Mouse (Mus musculus) left cerebral cortex, postnatal 14 days (tissue): ENCODE measurements around the gene Olfr1216. TPM values are rescaled to one million over a fixed set of nuclear protein-coding genes. Genes with fewer than 3 reads are reported as not detected.
"Not testable (repeated sequence)": the region's sequence is repeated elsewhere in the genome, so short reads cannot be mapped to it uniquely, and the experiment has no call there.

Experiments used
- DNase-seq, 2 experiments: peaks; one replicate each; pipeline ENCODE4 v3.0.0; 2021 to 2022; ENCODE audit warnings: low spot score in 2 of 2, mixed read lengths in 1 of 2
- intact Hi-C: fragments of 180-260 bp; cut with DNase I; formaldehyde crosslinking; loops from one replicate; pipeline ENCODE4 v1.15.1; 2025
- long read RNA-seq, 2 experiments: library from polyadenylated mRNA; stranded (forward); transcript quantifications; one replicate each; pipeline ENCODE4 v2.0.0; 2021
- total RNA-seq, 2 experiments: library from RNA; stranded (reverse); gene quantifications; 2 replicates each; pipeline ENCODE4 v1.2.3; 2021

Gene Olfr1216
- not detected for total RNA-seq
- long read RNA-seq, experiment 1 = 0 reads
- long read RNA-seq, experiment 2 = 0 reads

GRCm38 (mm10) chr2:89018240-89018639 lies at the start of gene Olfr1216:
Olfr1216 (minus strand) TSS chr2:89018340.
- intact Hi-C loops = no loop called here
- no peak for DNase-seq

GRCm38 (mm10) chr2:89061087-89061486 lies 42.9 kb upstream of the Olfr1216 start, which contains the start of gene Olfr1218:
Olfr1218 (minus strand) TSS chr2:89061187.
- no peak for DNase-seq
- intact Hi-C loops = no loop called here

DNA sequence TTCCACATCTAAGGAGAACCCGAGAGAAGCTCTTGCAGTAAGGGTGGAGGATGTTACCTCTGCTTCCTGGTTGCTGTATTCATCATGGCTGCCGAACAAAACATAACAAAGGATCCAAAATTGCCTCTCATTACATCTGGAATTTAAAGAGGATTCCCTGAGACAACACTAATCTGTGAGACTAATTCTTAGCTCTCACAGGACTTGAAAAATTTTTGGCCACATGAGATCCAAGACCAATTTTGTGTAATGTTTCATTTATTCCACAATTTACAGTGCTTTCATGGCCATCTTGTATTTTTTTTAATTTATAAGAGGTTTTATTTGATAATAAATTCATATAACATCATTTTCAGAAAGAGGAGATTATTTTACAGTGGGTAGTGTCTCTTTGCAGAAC lies 13.8 kb upstream of the Olfr1216 start, which contains the start of gene Olfr1217:
Olfr1217 (minus strand) TSS at position 101 of the 400 bp plus-strand sequence.
- intact Hi-C loops = no loop called here
- DNase-seq = no peak

- intact Hi-C loops, DNase-seq: not testable (repeated sequence)
These were observed 3.3 kb upstream of the Olfr1216 start for GRCm38 (mm10) chr2:89021436-89021835.

GRCm38 (mm10) chr2:89006873-89007272 lies 11.3 kb downstream of the Olfr1216 start, which contains the start of gene Olfr1215:
Olfr1215 (minus strand) TSS chr2:89006973.
- intact Hi-C loops = no loop called here

DNA sequence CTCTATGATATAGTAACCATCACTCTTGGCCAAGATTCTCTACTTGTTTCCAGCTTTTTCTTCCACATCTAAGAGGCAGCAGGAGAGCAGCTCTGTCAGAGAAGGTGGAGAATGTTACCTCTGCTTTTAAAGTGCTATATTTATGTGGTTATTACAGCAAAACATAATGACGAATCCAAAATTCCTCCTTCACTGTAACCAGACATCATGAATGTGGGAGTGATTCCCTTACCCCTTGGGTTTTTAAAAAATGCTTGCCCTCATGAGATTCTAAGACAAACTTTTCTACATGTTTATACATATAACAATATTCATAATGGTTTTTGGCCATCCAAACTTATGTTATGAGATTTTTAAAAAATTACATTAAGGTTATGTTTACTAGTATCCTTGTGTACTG lies 25.6 kb downstream of the Olfr1216 start, which contains the start of gene Olfr1214:
Olfr1214 (minus strand) TSS at position 101 of the 400 bp plus-strand sequence.
- intact Hi-C loops = no loop called here
- no peak for DNase-seq

More at GRCm38 (mm10) chr2:89006873-89007272, 11.3 kb downstream of the Olfr1216 start, which contains the start of gene Olfr1215:
- no peak for DNase-seq

DNA sequence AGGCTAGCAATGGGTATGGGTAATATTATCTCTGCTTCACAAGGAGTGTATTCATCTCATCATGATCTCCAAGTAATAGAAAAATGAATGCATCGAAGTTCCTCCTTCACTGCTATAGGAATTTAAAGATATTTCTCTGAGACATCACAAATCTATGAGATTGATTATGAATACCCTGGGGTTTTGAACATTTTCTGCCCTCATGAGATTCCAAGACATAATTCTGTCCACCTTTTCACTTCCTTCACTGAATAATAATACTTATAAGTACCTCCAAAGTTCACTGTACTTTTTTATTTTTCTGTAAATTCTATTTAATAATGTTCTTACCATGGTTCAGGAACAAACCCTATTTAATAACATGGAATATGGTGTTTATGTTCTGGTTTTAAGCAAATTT lies 38.0 kb downstream of the Olfr1216 start, which contains the start of gene Gm13762:
Gm13762 (minus strand) TSS at position 101 of the 400 bp plus-strand sequence.
- intact Hi-C loops = no loop called here
- no peak for DNase-seq

Other genes with a start within 250 kb of the Olfr1216 start
- not detected for gene Olfr1200, start 247.9 kb downstream of the Olfr1216 start, total RNA-seq
- not detected for gene Olfr1201, start 225.3 kb downstream of the Olfr1216 start, total RNA-seq
- not detected for gene Olfr1202, start 203.8 kb downstream of the Olfr1216 start, total RNA-seq
- gene Olfr1205, start 188.6 kb downstream of the Olfr1216 start, total RNA-seq = not detected
- not detected for gene Olfr1204, start 169.0 kb downstream of the Olfr1216 start, total RNA-seq
- gene Olfr1206, start 155.1 kb downstream of the Olfr1216 start, total RNA-seq = not detected
- gene Olfr1208, start 116.0 kb downstream of the Olfr1216 start, total RNA-seq = not detected
- not detected for gene Olfr1209, start 103.2 kb downstream of the Olfr1216 start, total RNA-seq
- gene Olfr1211, start 80.2 kb downstream of the Olfr1216 start, total RNA-seq = not detected
- not detected for gene Olfr1212, start 64.4 kb downstream of the Olfr1216 start, total RNA-seq
- not detected for gene Gm13762, start 38.1 kb downstream of the Olfr1216 start, total RNA-seq
- gene Olfr1214, start 25.7 kb downstream of the Olfr1216 start, total RNA-seq = not detected
- not detected for gene Olfr1215, start 11.4 kb downstream of the Olfr1216 start, total RNA-seq
- not detected for gene Olfr1217, start 13.7 kb upstream of the Olfr1216 start, total RNA-seq
- not detected for gene Olfr1218, start 42.8 kb upstream of the Olfr1216 start, total RNA-seq
- not detected for gene Olfr1219, start 65.2 kb upstream of the Olfr1216 start, total RNA-seq
- gene Olfr1220, start 88.5 kb upstream of the Olfr1216 start, total RNA-seq = not detected
- not detected for gene Olfr1221, start 98.9 kb upstream of the Olfr1216 start, total RNA-seq
- gene Olfr1222, start 114.7 kb upstream of the Olfr1216 start, total RNA-seq = not detected
- not detected for gene Olfr1223, start 133.2 kb upstream of the Olfr1216 start, total RNA-seq
- not detected for gene Olfr1224-ps1, start 145.8 kb upstream of the Olfr1216 start, total RNA-seq
- not detected for gene Olfr1225, start 156.3 kb upstream of the Olfr1216 start, total RNA-seq
- gene Olfr1226, start 181.7 kb upstream of the Olfr1216 start, total RNA-seq = not detected
- not detected for gene Olfr1228, start 235.7 kb upstream of the Olfr1216 start, total RNA-seq